Mouse (Mus musculus) adrenal gland, adult 10 weeks (tissue): ENCODE data around the gene Trp53. TPM values are rescaled to one million over a fixed set of nuclear protein-coding genes. Genes with fewer than 3 reads are reported as not detected.

Source experiments
- polyA plus RNA-seq: library from polyadenylated mRNA; stranded (reverse); fragments of 350-450 nt; fragmentation: Illumina TruSeq; extraction: RNeasy Lipid Tissue Mini Kit (QIAGEN cat#74804); gene quantifications from one replicate; pipeline ENCODE4 v1.2.3, GENCODE M21; 2014; ENCODE audit warnings: low read depth, low replicate concordance

Gene Trp53
- polyA plus RNA-seq: 8.5 TPM

GRCm38 (mm10) chr11:69580091-69580514, at the start of gene Trp53, which contains the start of gene Wrap53:
Trp53 (plus strand) TSS chr11:69580359.
Wrap53 (minus strand) TSS chr11:69580255.

GRCm38 (mm10) chr11:69549060-69549656, 31.0 kb upstream of the Trp53 start, which contains the start of gene Dnah2:
Dnah2 (minus strand) TSS chr11:69549110.

GRCm38 (mm10) chr11:69559851-69560765, 20.1 kb upstream of the Trp53 start, which contains the start of gene Efnb3:
Efnb3 (minus strand) TSS chr11:69560205.

GRCm38 (mm10) chr11:69605726-69606490, 25.7 kb downstream of the Trp53 start, which contains the start of gene Atp1b2:
Atp1b2 (minus strand) TSS chr11:69605942.

GRCm38 (mm10) chr11:69617805-69618204, 37.6 kb downstream of the Trp53 start, which contains the start of gene Shbg:
Shbg (minus strand) TSS chr11:69617905.

GRCm38 (mm10) chr11:69621571-69622268, 41.6 kb downstream of the Trp53 start, which contains the start of gene Sat2:
Sat2 (plus strand) TSS chr11:69622024.

GRCm38 (mm10) chr11:69632284-69633089, 52.3 kb downstream of the Trp53 start, which contains the start of gene Fxr2:
Fxr2 (plus strand) TSS chr11:69632990.

Other genes starting within 250 kb of the Trp53 start
- gene Rnf227, start 239.9 kb upstream of the Trp53 start, polyA plus RNA-seq: 15.8 TPM
- gene Chd3, start 211.0 kb upstream of the Trp53 start, polyA plus RNA-seq: 10.1 TPM
- 7.9 TPM for gene Naa38, start 184.9 kb upstream of the Trp53 start, polyA plus RNA-seq
- 62.7 TPM for gene Cyb5d1, start 184.7 kb upstream of the Trp53 start, polyA plus RNA-seq
- 1.5 TPM for gene Tmem88, start 182.1 kb upstream of the Trp53 start, polyA plus RNA-seq
- 3.8 TPM for gene Kdm6b, start 166.7 kb upstream of the Trp53 start, polyA plus RNA-seq
- gene Dnah2, start 31.2 kb upstream of the Trp53 start, polyA plus RNA-seq: not detected
- gene Efnb3, start 20.2 kb upstream of the Trp53 start, polyA plus RNA-seq: 0.29 TPM
- gene Wrap53, start 104 bp upstream of the Trp53 start, polyA plus RNA-seq: 1.6 TPM
- 31.6 TPM for gene Atp1b2, start 25.6 kb downstream of the Trp53 start, polyA plus RNA-seq
- not detected for gene Shbg, start 37.5 kb downstream of the Trp53 start, polyA plus RNA-seq
- 2.8 TPM for gene Sat2, start 41.7 kb downstream of the Trp53 start, polyA plus RNA-seq
- gene Fxr2, start 52.6 kb downstream of the Trp53 start, polyA plus RNA-seq: 14.5 TPM
- not detected for gene Sox15, start 75.0 kb downstream of the Trp53 start, polyA plus RNA-seq
- 23.0 TPM for gene Mpdu1, start 82.3 kb downstream of the Trp53 start, polyA plus RNA-seq
- 4.0 TPM for gene Cd68, start 85.8 kb downstream of the Trp53 start, polyA plus RNA-seq
- gene Eif4a1, start 92.1 kb downstream of the Trp53 start, polyA plus RNA-seq: 617 TPM
- 56.8 TPM for gene Senp3, start 101.7 kb downstream of the Trp53 start, polyA plus RNA-seq
- gene Tnfsf13, start 105.4 kb downstream of the Trp53 start, polyA plus RNA-seq: 8.3 TPM
- gene Tnfsf12, start 115.5 kb downstream of the Trp53 start, polyA plus RNA-seq: 2.2 TPM
- gene Tnfsfm13, start 115.7 kb downstream of the Trp53 start, polyA plus RNA-seq: 1.6 TPM
- 37.7 TPM for gene Polr2a, start 178.3 kb downstream of the Trp53 start, polyA plus RNA-seq
- not detected for gene Slc35g3, start 181.6 kb downstream of the Trp53 start, polyA plus RNA-seq
- gene Zbtb4, start 185.6 kb downstream of the Trp53 start, polyA plus RNA-seq: 35.4 TPM
- 1.3 TPM for gene Chrnb1, start 215.6 kb downstream of the Trp53 start, polyA plus RNA-seq
- 5.0 TPM for gene Fgf11, start 221.5 kb downstream of the Trp53 start, polyA plus RNA-seq
- not detected for gene Tmem102, start 225.3 kb downstream of the Trp53 start, polyA plus RNA-seq
- not detected for gene Gm39566, start 234.9 kb downstream of the Trp53 start, polyA plus RNA-seq
- gene Spem2, start 238.1 kb downstream of the Trp53 start, polyA plus RNA-seq: not detected
- not detected for gene Spem1, start 241.8 kb downstream of the Trp53 start, polyA plus RNA-seq